Mouse (Mus musculus): ENCODE measurements around the gene Rock2. TPM values are rescaled to one million over a fixed set of nuclear protein-coding genes. Genes with fewer than 3 reads are reported as not detected.

The Rock2 gene
- polyA plus RNA-seq, 1 experiment from 2014 or later, result 13.5 TPM

Other genes starting within 250 kb of the Rock2 start
- 0.67 and 0.99 TPM in 2 replicates for gene Ntsr2, start 241.5 kb upstream of the Rock2 start, polyA plus RNA-seq (2015; fragmentation: Nextera tagmentation; extraction: Ambion mirVana)
- gene Greb1, start 94.0 kb upstream of the Rock2 start, polyA plus RNA-seq (2015; fragmentation: Nextera tagmentation; extraction: Ambion mirVana), result 0.85 and 0.97 TPM in 2 replicates
- 43.3 and 51.8 TPM in 2 replicates for gene E2f6, start 83.9 kb upstream of the Rock2 start, polyA plus RNA-seq (2015; fragmentation: Nextera tagmentation; extraction: Ambion mirVana)
- gene Pqlc3, start 105.5 kb downstream of the Rock2 start, polyA plus RNA-seq (2015; fragmentation: Nextera tagmentation; extraction: Ambion mirVana), result 1.9 TPM in 2 replicates
- 1.3 and 2.9 TPM in 2 replicates for gene 2410004P03Rik, start 116.8 kb downstream of the Rock2 start, polyA plus RNA-seq (2015; fragmentation: Nextera tagmentation; extraction: Ambion mirVana)

All from forebrain, embryonic 13.5 days (tissue).